In genomic region chr9:110697465-110697864, GRCm38 (mm10) we compare ENCODE assay signal across 18 mouse cellular contexts. TPM values are rescaled to one million over a fixed set of nuclear protein-coding genes. Genes with fewer than 3 reads are reported as not detected.
DNase-seq lines count a peak whose midpoint lies in the region; ATAC-seq lines count a peak whose summit lies in the region.
"Had no signal": no experiment of that assay in that cellular context is flagged by ENCODE, and none has a peak within 500 bp of the region (broad histone marks: within the 10 kb centered on the region; RNA-seq: fewer than 3 reads in every experiment).

No protein-coding gene starts in this region.

- no peaks in the 10 kb centered on the region for H3K9me3 ChIP-seq in forebrain, embryonic 11.5 days (ENCODE audit: control insufficient read depth, low read length)
- H3K9me3 ChIP-seq: embryonic facial prominence, embryonic 10.5 days; G1E; liver, embryonic 13.5 days; midbrain, embryonic 15.5 days; stomach, embryonic 15.5 days had no signal

- DNase-seq in cerebellum, adult 9-10 months, result no peak
- DNase-seq in heart, postnatal 10 days, result peak; percentile 57 to 72
- DNase-seq in heart, postnatal 25 days (ENCODE audit: low spot score), result no peak
- peak; percentile 51 for DNase-seq in lung, postnatal 10 days
- no peak for DNase-seq in lung, adult 18-20 months
- no peak for DNase-seq in forebrain, embryonic 11.5 days (ENCODE audit: low spot score)
- no peak for DNase-seq in liver
- DNase-seq: liver, embryonic 13.5 days had no signal

- no peaks in the 10 kb centered on the region for H3K36me3 ChIP-seq in forebrain, embryonic 11.5 days (ENCODE audit: control insufficient read depth, insufficient read depth, low read length)
- H3K36me3 ChIP-seq: midbrain, embryonic 15.5 days had no signal

- 0 out of 2 replicates have a peak, but pooled peaks have one; percentile 56 for ATAC-seq in cerebellum, adult (ENCODE audit: insufficient number of reproducible peaks, low FRiP score, low TSS enrichment)
- ATAC-seq in forebrain, embryonic 11.5 days (replicated peaks; ENCODE audit: low FRiP score), result no peak
- ATAC-seq: intestine, postnatal 0 days; midbrain, embryonic 15.5 days had no signal

- no peak overlapping the region for H3K4me2 ChIP-seq in forebrain, embryonic 11.5 days (ENCODE audit: low read depth, low read length, severe bottlenecking)
- H3K4me2 ChIP-seq: liver, embryonic 13.5 days; midbrain, embryonic 15.5 days; stomach, embryonic 15.5 days had no signal

- no peaks in the 10 kb centered on the region for H3K4me1 ChIP-seq in forebrain, embryonic 11.5 days (replicated peaks; ENCODE audit: control insufficient read depth, insufficient read depth, low read length)
- H3K4me1 ChIP-seq: embryonic facial prominence, embryonic 10.5 days; midbrain, embryonic 15.5 days; stomach, embryonic 15.5 days had no signal

- H3K27me3 ChIP-seq in forebrain, embryonic 11.5 days (ENCODE audit: control insufficient read depth, insufficient read depth, low read length), result no peaks in the 10 kb centered on the region
- H3K27me3 ChIP-seq: liver, embryonic 13.5 days; midbrain, embryonic 15.5 days; stomach, embryonic 15.5 days had no signal

- no peak overlapping the region for H3K9ac ChIP-seq in forebrain, embryonic 11.5 days (ENCODE audit: low read length)
- H3K9ac ChIP-seq: liver, embryonic 13.5 days; midbrain, embryonic 15.5 days; stomach, embryonic 15.5 days had no signal

- H3K4me3 ChIP-seq in forebrain, embryonic 11.5 days (ENCODE audit: low read depth, low read length), result no peak overlapping the region
- H3K4me3 ChIP-seq: embryonic facial prominence, embryonic 10.5 days; liver, embryonic 13.5 days; midbrain, embryonic 15.5 days; stomach, embryonic 15.5 days had no signal

- 86% methylated on average over 3 of the region's 3 CpGs for WGBS in forebrain, embryonic 11.5 days

- intact Hi-C loops in heart, postnatal 10 days (cut with DNase I), result no loop called here
- intact Hi-C loops in heart, postnatal 25 days (cut with DNase I), result no loop called here

- no peak overlapping the region for H3K27ac ChIP-seq in forebrain, embryonic 11.5 days (ENCODE audit: low read depth, low read length)
- H3K27ac ChIP-seq: embryonic facial prominence, embryonic 10.5 days; macrophage; midbrain, embryonic 15.5 days had no signal

RNA-seq across cellular contexts. Expression of gene Ccdc12, which starts 41.2 kb away (rescaled TPM):
- 10 to 100 TPM; 69.6 to 78.9 TPM for total RNA-seq in heart, postnatal 10 days (2021)
- total RNA-seq in heart, postnatal 25 days (2021), result 10 to 100 TPM; 61.6 to 66.8 TPM
- 149 and 164 TPM in 2 replicates for polyA plus RNA-seq in forebrain, embryonic 11.5 days (2014; fragmentation: Nextera tagmentation; extraction: Ambion mirVana)

RNA-seq across cellular contexts. Expression of gene Nbeal2, which starts 43.5 kb away (rescaled TPM):
- total RNA-seq in heart, postnatal 10 days (2021), result 1 to 10 TPM; 8.3 to 8.7 TPM
- 1 to 10 TPM; 8.2 to 8.7 TPM for total RNA-seq in heart, postnatal 25 days (2021)
- 2.2 and 2.4 TPM in 2 replicates for polyA plus RNA-seq in forebrain, embryonic 11.5 days (2014; fragmentation: Nextera tagmentation; extraction: Ambion mirVana)

RNA-seq across cellular contexts. Expression of gene Myl3, which starts 44.2 kb away (rescaled TPM):
- over 10,000 TPM; 11,120 to 11,825 TPM for total RNA-seq in heart, postnatal 10 days (2021)
- total RNA-seq in heart, postnatal 25 days (2021), result over 10,000 TPM; 11,742 to 12,072 TPM
- 0.92 TPM in 1 of 2 replicates, not detected in the other for polyA plus RNA-seq in forebrain, embryonic 11.5 days (2014; fragmentation: Nextera tagmentation; extraction: Ambion mirVana)
- total RNA-seq: G1E; layer of hippocampus, adult 18-20 months had no signal
- polyA plus RNA-seq: G1E; intestine, postnatal 0 days; macrophage; small intestine, adult 2 months; urinary bladder, adult 2 months had no signal

RNA-seq across cellular contexts. Expression of gene Pth1r, which starts 49.5 kb away (rescaled TPM):
- total RNA-seq in heart, postnatal 10 days (2021), result 10 to 100 TPM; 11.5 to 13.4 TPM
- 1 to 10 TPM; 7.6 to 7.9 TPM for total RNA-seq in heart, postnatal 25 days (2021)
- 19.5 and 21.3 TPM in 2 replicates for polyA plus RNA-seq in forebrain, embryonic 11.5 days (2014; fragmentation: Nextera tagmentation; extraction: Ambion mirVana)
- total RNA-seq: G1E had no signal

Comparison
In these comparisons a context has a peak if more than half of its experiments do, and no peak if none do; other contexts are left out.
1. DNase-seq: peak in heart, postnatal 10 days (2 of 2) and lung, postnatal 10 days (single experiment); none in cerebellum, adult 9-10 months (single experiment), heart, postnatal 25 days (single experiment), lung, adult 18-20 months (0 of 2), forebrain, embryonic 11.5 days (single experiment) and liver (single experiment).